ENCODE assay signal across 9 mouse cellular contexts in genomic region chr11:110496061-110496446, GRCm38 (mm10).
DNase-seq lines count a peak whose midpoint lies in the region; ATAC-seq and TF ChIP-seq lines count a peak whose summit lies in the region.
"Had no signal": no experiment of that assay in that cellular context is flagged by ENCODE, and none has a peak within 500 bp of the region (broad histone marks: within the 10 kb centered on the region; RNA-seq: fewer than 3 reads in every experiment).

No protein-coding gene starts in this region.

- TF ChIP-seq EP300 in ES-Bruce4 (IDR thresholded peaks at IDR 0.05; ENCODE audit: insufficient read depth, low read depth, low read length): no peak
- no peak for TF ChIP-seq EP300 in stomach, postnatal 0 days (optimal IDR thresholded peaks at IDR 0.05)

- no peak overlapping the region for H3K27ac ChIP-seq in forebrain, embryonic 11.5 days (ENCODE audit: low read depth, low read length)
- H3K27ac ChIP-seq in forebrain, embryonic 12.5 days: no peak overlapping the region
- no peak overlapping the region for H3K27ac ChIP-seq in ES-Bruce4 (ENCODE audit: insufficient read depth, low read length)
- no peak overlapping the region for H3K27ac ChIP-seq in stomach, postnatal 0 days (replicated peaks)
- H3K27ac ChIP-seq: limb, embryonic 15.5 days had no signal

- H3K4me1 ChIP-seq in forebrain, embryonic 11.5 days (replicated peaks; ENCODE audit: control insufficient read depth, insufficient read depth, low read length): no peaks in the 10 kb centered on the region
- no peaks in the 10 kb centered on the region for H3K4me1 ChIP-seq in forebrain, embryonic 12.5 days
- H3K4me1 ChIP-seq in ES-Bruce4 (ENCODE audit: control insufficient read depth, insufficient read depth, low read length): no peaks in the 10 kb centered on the region
- H3K4me1 ChIP-seq in stomach, postnatal 0 days (replicated peaks; ENCODE audit: control insufficient read depth, insufficient read depth): no peaks in the 10 kb centered on the region
- H3K4me1 ChIP-seq: limb, embryonic 15.5 days had no signal

- no peaks in the 10 kb centered on the region for H3K27me3 ChIP-seq in forebrain, embryonic 11.5 days (ENCODE audit: control insufficient read depth, insufficient read depth, low read length)
- no peaks in the 10 kb centered on the region for H3K27me3 ChIP-seq in forebrain, embryonic 12.5 days
- H3K27me3 ChIP-seq in ES-Bruce4 (ENCODE audit: control insufficient read depth, insufficient read depth, low read length, poor library complexity, severe bottlenecking): no peaks in the 10 kb centered on the region
- H3K27me3 ChIP-seq in stomach, postnatal 0 days (ENCODE audit: control insufficient read depth, insufficient read depth, low read length): no peaks in the 10 kb centered on the region
- H3K27me3 ChIP-seq: limb, embryonic 15.5 days had no signal

- WGBS in forebrain, embryonic 11.5 days: 56% methylated on average over 12 of the region's 12 CpGs
- 52% methylated on average over 12 of the region's 12 CpGs for WGBS in forebrain, embryonic 12.5 days
- WGBS in stomach, postnatal 0 days: 49% methylated on average over 12 of the region's 12 CpGs

- peak; percentile 71 for TF ChIP-seq CTCF in ES-Bruce4 (IDR thresholded peaks at IDR 0.05; ENCODE audit: low read depth, low read length)
- peak; percentile 80 for TF ChIP-seq CTCF in stomach, postnatal 0 days (IDR thresholded peaks at IDR 0.05; ENCODE audit: low read depth)

- ATAC-seq in forebrain, embryonic 11.5 days (replicated peaks; ENCODE audit: low FRiP score): peak; percentile 43; the same call in 1 of the 2 replicates
- ATAC-seq in forebrain, embryonic 12.5 days (ENCODE audit: low FRiP score): no peak
- 0 out of 2 replicates have a peak, but pooled peaks have one; percentile 34 for ATAC-seq in stomach, postnatal 0 days (ENCODE audit: low FRiP score, low TSS enrichment)

- H3K4me2 ChIP-seq in forebrain, embryonic 11.5 days (ENCODE audit: low read depth, low read length, severe bottlenecking): no peak overlapping the region
- no peak overlapping the region for H3K4me2 ChIP-seq in forebrain, embryonic 12.5 days
- no peak overlapping the region for H3K4me2 ChIP-seq in stomach, postnatal 0 days (replicated peaks; ENCODE audit: low read depth)
- H3K4me2 ChIP-seq: limb, embryonic 15.5 days had no signal

- H3K9me3 ChIP-seq in forebrain, embryonic 11.5 days (ENCODE audit: control insufficient read depth, low read length): no peaks in the 10 kb centered on the region
- peaks cover 4% of the 10 kb centered on the region; the same call in 1 of the 2 replicates for H3K9me3 ChIP-seq in forebrain, embryonic 12.5 days
- no peaks in the 10 kb centered on the region for H3K9me3 ChIP-seq in ES-Bruce4 (replicated peaks; ENCODE audit: control insufficient read depth, insufficient read depth, low read length, poor library complexity, severe bottlenecking)
- H3K9me3 ChIP-seq in stomach, postnatal 0 days (ENCODE audit: control insufficient read depth, low read length): no peaks in the 10 kb centered on the region
- H3K9me3 ChIP-seq: limb, embryonic 15.5 days had no signal

- H3K9ac ChIP-seq in forebrain, embryonic 11.5 days (ENCODE audit: low read length): no peak overlapping the region
- H3K9ac ChIP-seq in forebrain, embryonic 12.5 days: no peak overlapping the region
- no peak overlapping the region for H3K9ac ChIP-seq in ES-Bruce4 (ENCODE audit: low read depth, poor library complexity, severe bottlenecking)
- no peak overlapping the region for H3K9ac ChIP-seq in stomach, postnatal 0 days (ENCODE audit: low read length)
- H3K9ac ChIP-seq: limb, embryonic 15.5 days had no signal

- peak; percentile 63 for DNase-seq in forebrain, embryonic 11.5 days (ENCODE audit: low spot score)
- DNase-seq in cerebellum, postnatal 14 days: peak; percentile 76 to 81
- peak; percentile 43 for DNase-seq in gastrocnemius, postnatal 25 days
- peak; percentile 52 to 73 for DNase-seq in layer of hippocampus, postnatal 14 days (ENCODE audit: low spot score in 2 of 2)
- DNase-seq in lung, postnatal 36 days: peak; percentile 60
- peak; percentile 65 for DNase-seq in stomach, postnatal 0 days (ENCODE audit: low spot score)

- no peak overlapping the region for H3K4me3 ChIP-seq in forebrain, embryonic 11.5 days (ENCODE audit: low read depth, low read length)
- no peak overlapping the region for H3K4me3 ChIP-seq in forebrain, embryonic 12.5 days (replicated peaks)
- H3K4me3 ChIP-seq in ES-Bruce4 (ENCODE audit: low read depth, low read length): no peak overlapping the region
- no peak overlapping the region for H3K4me3 ChIP-seq in stomach, postnatal 0 days (ENCODE audit: low read depth, low read length)
- H3K4me3 ChIP-seq: limb, embryonic 15.5 days had no signal

- no peak for TF ChIP-seq POLR2A in ES-Bruce4 (IDR thresholded peaks at IDR 0.05; ENCODE audit: insufficient read depth, low read length)

- H3K36me3 ChIP-seq in forebrain, embryonic 11.5 days (ENCODE audit: control insufficient read depth, insufficient read depth, low read length): peaks cover 11% of the 10 kb centered on the region
- peaks cover 66% of the 10 kb centered on the region for H3K36me3 ChIP-seq in forebrain, embryonic 12.5 days (replicated peaks)
- no peaks in the 10 kb centered on the region; the same call in 1 of the 2 replicates for H3K36me3 ChIP-seq in ES-Bruce4 (ENCODE audit: control insufficient read depth, insufficient read depth, low read length, poor library complexity, severe bottlenecking)
- peaks cover 8% of the 10 kb centered on the region; the same call in 1 of the 2 replicates for H3K36me3 ChIP-seq in stomach, postnatal 0 days (ENCODE audit: control insufficient read depth, insufficient read depth, low read length)
